Mouse (Mus musculus): ENCODE data around the gene Catsper2. TPM values are rescaled to one million over a fixed set of nuclear protein-coding genes. Genes with fewer than 3 reads are reported as not detected.
A peak's percentile ranks its signal among the peaks of the same experiment; 100 is the strongest.

Catsper2 gene
- polyA plus RNA-seq, 1 experiment = 151 TPM

- no peak within 1 kb of the TSS for H3K4me3 ChIP-seq (ENCODE audit: control insufficient read depth, low read depth, low read length)
These were observed 30.6 kb upstream of the Catsper2 start, which contains the start of gene Ell3 for GRCm38 (mm10) chr2:121444178-121444577. Ell3 (minus strand) TSS chr2:121444278.

GRCm38 (mm10) chr2:121443068-121443349, 29.4 kb upstream of the Catsper2 start:
- no peak overlapping the region for H3K27ac ChIP-seq (ENCODE audit: control insufficient read depth, insufficient read depth, low read depth, low read length)
- no peak overlapping the region; the same call in 1 of the 2 replicates for H3K4me3 ChIP-seq (ENCODE audit: control insufficient read depth, low read depth, low read length)
- no peaks in the 10 kb centered on the region for H3K36me3 ChIP-seq (ENCODE audit: control insufficient read depth, insufficient read depth, low read length)
- TF ChIP-seq CTCF (IDR thresholded peaks at IDR 0.05; ENCODE audit: control insufficient read depth, insufficient read depth, insufficient replicate concordance, low read depth, low read length) (no peak), POLR2A (IDR thresholded peaks at IDR 0.05; ENCODE audit: control insufficient read depth, low read depth, low read length) (no peak)
- H3K27me3 ChIP-seq (ENCODE audit: control insufficient read depth, insufficient read depth, low read length) = no peaks in the 10 kb centered on the region
- H3K4me1 ChIP-seq (ENCODE audit: control insufficient read depth, insufficient read depth, low read length) = peaks cover 12% of the 10 kb centered on the region

More at GRCm38 (mm10) chr2:121444178-121444577, 30.6 kb upstream of the Catsper2 start, which contains the start of gene Ell3:
- TF ChIP-seq POLR2A (IDR thresholded peaks at IDR 0.05; ENCODE audit: control insufficient read depth, low read depth, low read length) (no peak), CTCF (IDR thresholded peaks at IDR 0.05; ENCODE audit: control insufficient read depth, insufficient read depth, insufficient replicate concordance, low read depth, low read length) (no peak)
- Histone ChIP-seq H3K4me1 (ENCODE audit: control insufficient read depth, insufficient read depth, low read length) (peaks cover 12% of the 10 kb centered on the region), H3K27ac (ENCODE audit: control insufficient read depth, insufficient read depth, low read depth, low read length) (no peak within 1 kb of the TSS), H3K27me3 (ENCODE audit: control insufficient read depth, insufficient read depth, low read length) (no peaks in the 10 kb centered on the region), H3K36me3 (ENCODE audit: control insufficient read depth, insufficient read depth, low read length) (no peaks in the 10 kb centered on the region)

GRCm38 (mm10) chr2:121442259-121443067, 28.9 kb upstream of the Catsper2 start:
- Histone ChIP-seq H3K4me3 (ENCODE audit: control insufficient read depth, low read depth, low read length) (peak overlapping the region; percentile 64), H3K4me1 (ENCODE audit: control insufficient read depth, insufficient read depth, low read length) (peaks cover 8% of the 10 kb centered on the region), H3K36me3 (ENCODE audit: control insufficient read depth, insufficient read depth, low read length) (no peaks in the 10 kb centered on the region), H3K27ac (ENCODE audit: control insufficient read depth, insufficient read depth, low read depth, low read length) (no peak overlapping the region), H3K27me3 (ENCODE audit: control insufficient read depth, insufficient read depth, low read length) (no peaks in the 10 kb centered on the region)
- TF ChIP-seq CTCF (IDR thresholded peaks at IDR 0.05; ENCODE audit: control insufficient read depth, insufficient read depth, insufficient replicate concordance, low read depth, low read length) (no peak), POLR2A (IDR thresholded peaks at IDR 0.05; ENCODE audit: control insufficient read depth, low read depth, low read length) (no peak)

- H3K27me3 ChIP-seq (ENCODE audit: control insufficient read depth, insufficient read depth, low read length) = no peaks in the 10 kb centered on the region
- no peaks in the 10 kb centered on the region for H3K36me3 ChIP-seq (ENCODE audit: control insufficient read depth, insufficient read depth, low read length)
- peak overlapping the region; percentile 64; the same call in 1 of the 2 replicates for H3K4me3 ChIP-seq (ENCODE audit: control insufficient read depth, low read depth, low read length)
- no peak for TF ChIP-seq POLR2A (IDR thresholded peaks at IDR 0.05; ENCODE audit: control insufficient read depth, low read depth, low read length)
- no peak for TF ChIP-seq CTCF (IDR thresholded peaks at IDR 0.05; ENCODE audit: control insufficient read depth, insufficient read depth, insufficient replicate concordance, low read depth, low read length)
- no peak overlapping the region for H3K27ac ChIP-seq (ENCODE audit: control insufficient read depth, insufficient read depth, low read depth, low read length)
- H3K4me1 ChIP-seq (ENCODE audit: control insufficient read depth, insufficient read depth, low read length) = peaks cover 8% of the 10 kb centered on the region
These were observed 28.2 kb upstream of the Catsper2 start for GRCm38 (mm10) chr2:121441800-121442199.

GRCm38 (mm10) chr2:121440834-121441605, 27.4 kb upstream of the Catsper2 start:
- no peak overlapping the region for H3K4me3 ChIP-seq (ENCODE audit: control insufficient read depth, low read depth, low read length)
- no peak for TF ChIP-seq CTCF (IDR thresholded peaks at IDR 0.05; ENCODE audit: control insufficient read depth, insufficient read depth, insufficient replicate concordance, low read depth, low read length)
- no peak for TF ChIP-seq POLR2A (IDR thresholded peaks at IDR 0.05; ENCODE audit: control insufficient read depth, low read depth, low read length)
- no peaks in the 10 kb centered on the region for H3K36me3 ChIP-seq (ENCODE audit: control insufficient read depth, insufficient read depth, low read length)
- H3K27ac ChIP-seq (ENCODE audit: control insufficient read depth, insufficient read depth, low read depth, low read length) = no peak overlapping the region
- H3K4me1 ChIP-seq (ENCODE audit: control insufficient read depth, insufficient read depth, low read length) = peaks cover 5% of the 10 kb centered on the region
- H3K27me3 ChIP-seq (ENCODE audit: control insufficient read depth, insufficient read depth, low read length) = no peaks in the 10 kb centered on the region

GRCm38 (mm10) chr2:121439746-121440145, 26.2 kb upstream of the Catsper2 start:
- TF ChIP-seq CTCF (IDR thresholded peaks at IDR 0.05; ENCODE audit: control insufficient read depth, insufficient read depth, insufficient replicate concordance, low read depth, low read length) (no peak), POLR2A (IDR thresholded peaks at IDR 0.05; ENCODE audit: control insufficient read depth, low read depth, low read length) (no peak)
- H3K36me3 ChIP-seq (ENCODE audit: control insufficient read depth, insufficient read depth, low read length) = no peaks in the 10 kb centered on the region; the same call in 1 of the 2 replicates

GRCm38 (mm10) chr2:121434854-121435253, 21.3 kb upstream of the Catsper2 start:
- H3K4me1 ChIP-seq (ENCODE audit: control insufficient read depth, insufficient read depth, low read length) = no peaks in the 10 kb centered on the region
- H3K27me3 ChIP-seq (ENCODE audit: control insufficient read depth, insufficient read depth, low read length) = no peaks in the 10 kb centered on the region
- H3K4me3 ChIP-seq (ENCODE audit: control insufficient read depth, low read depth, low read length) = no peak overlapping the region
- H3K36me3 ChIP-seq (ENCODE audit: control insufficient read depth, insufficient read depth, low read length) = no peaks in the 10 kb centered on the region; the same call in none of the 2 replicates
- no peak overlapping the region for H3K27ac ChIP-seq (ENCODE audit: control insufficient read depth, insufficient read depth, low read depth, low read length)
- no peak for TF ChIP-seq POLR2A (IDR thresholded peaks at IDR 0.05; ENCODE audit: control insufficient read depth, low read depth, low read length)
- no peak for TF ChIP-seq CTCF (IDR thresholded peaks at IDR 0.05; ENCODE audit: control insufficient read depth, insufficient read depth, insufficient replicate concordance, low read depth, low read length)

More at GRCm38 (mm10) chr2:121439746-121440145, 26.2 kb upstream of the Catsper2 start:
- Histone ChIP-seq H3K4me3 (ENCODE audit: control insufficient read depth, low read depth, low read length) (no peak overlapping the region), H3K27ac (ENCODE audit: control insufficient read depth, insufficient read depth, low read depth, low read length) (no peak overlapping the region), H3K27me3 (ENCODE audit: control insufficient read depth, insufficient read depth, low read length) (no peaks in the 10 kb centered on the region), H3K4me1 (ENCODE audit: control insufficient read depth, insufficient read depth, low read length) (peaks cover 5% of the 10 kb centered on the region)

Measured in testis, adult 2 months (tissue).